Comparison of ENCODE assay signal across 8 mouse cellular contexts in the genomic region with DNA sequence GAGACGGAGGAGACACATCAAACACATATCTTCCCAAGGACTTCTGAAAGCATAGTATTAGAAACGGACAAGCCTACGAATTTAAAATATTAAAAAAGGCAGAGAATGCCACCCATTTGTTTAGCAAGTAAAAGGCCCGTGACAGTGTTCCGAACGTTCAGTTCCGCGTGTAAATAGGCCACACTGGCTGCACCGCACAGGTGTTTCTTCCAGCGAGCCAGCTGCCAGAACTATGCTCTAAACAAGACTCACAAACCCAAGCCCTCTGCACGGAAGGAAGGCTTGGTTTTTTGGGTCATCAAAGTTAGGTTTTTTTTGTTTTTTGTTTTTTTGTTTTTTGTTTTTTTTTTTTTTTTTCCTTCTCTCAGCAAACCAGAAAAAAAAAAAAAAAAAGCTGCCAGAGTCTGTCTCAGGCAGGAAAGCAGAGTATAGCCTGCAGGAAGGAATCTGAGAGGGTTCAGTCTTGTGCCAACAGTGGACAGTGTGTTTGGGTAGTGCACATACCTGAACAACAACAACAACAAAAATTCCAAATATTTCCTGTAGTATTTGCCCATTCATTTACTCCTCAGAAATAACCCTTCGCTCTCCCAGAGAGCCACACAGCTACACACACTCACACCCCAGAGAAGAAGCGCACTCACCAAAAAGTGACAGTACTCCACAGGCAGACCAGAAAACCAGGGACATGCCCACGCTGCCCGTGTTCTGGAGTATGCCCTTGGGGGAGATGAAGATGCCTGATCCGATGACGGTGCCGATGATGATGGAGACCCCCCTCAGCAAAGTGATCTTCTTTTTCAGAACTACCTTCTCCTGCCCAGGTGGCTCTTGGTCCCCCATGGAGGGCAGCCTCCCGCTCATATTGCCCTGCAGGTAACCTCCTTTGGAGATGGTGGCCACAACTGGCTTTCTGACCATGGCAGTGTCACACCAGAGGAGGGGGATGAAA. TPM values are rescaled to one million over a fixed set of nuclear protein-coding genes. Genes with fewer than 3 reads are reported as not detected.
DNase-seq lines count a peak whose midpoint lies in the region; ATAC-seq and TF ChIP-seq lines count a peak whose summit lies in the region.

No protein-coding gene starts in this region.

- TF ChIP-seq POLR2A in cerebellum, adult 2 months (IDR thresholded peaks at IDR 0.05; ENCODE audit: borderline replicate concordance, insufficient read depth, low read length), result no peak
- TF ChIP-seq POLR2A in olfactory bulb, adult 2 months (IDR thresholded peaks at IDR 0.05; ENCODE audit: insufficient read depth, low read depth, low read length), result no peak

- 77% methylated on average over 19 of the region's 19 CpGs for WGBS in cerebellum, adult 2 months
- WGBS in limb, embryonic 11.5 days, result 59% methylated on average over 19 of the region's 19 CpGs
- WGBS in olfactory bulb, adult 2 months, result 68% methylated on average over 19 of the region's 19 CpGs

- H3K9me3 ChIP-seq in limb, embryonic 11.5 days (ENCODE audit: control insufficient read depth, low read length), result no peaks in the 10 kb centered on the region

- H3K36me3 ChIP-seq in limb, embryonic 11.5 days (ENCODE audit: control insufficient read depth, insufficient read depth, low read length), result no peaks in the 10 kb centered on the region

- H3K27ac ChIP-seq in cerebellum, adult 2 months (ENCODE audit: insufficient read depth, low read length), result peak overlapping the region; percentile 69; the same call in 1 of the 2 replicates
- H3K27ac ChIP-seq in limb, embryonic 11.5 days (replicated peaks; ENCODE audit: low read depth, low read length), result 0 out of 2 replicates have a peak overlapping the region, but pooled peaks have one; percentile 52
- peak overlapping the region; percentile 69 for H3K27ac ChIP-seq in olfactory bulb, adult 2 months (ENCODE audit: insufficient read depth, low read depth, low read length)

- no peaks in the 10 kb centered on the region; the same call in 1 of the 2 replicates for H3K27me3 ChIP-seq in cerebellum, adult 2 months (ENCODE audit: control insufficient read depth, insufficient read depth, low read length)
- no peaks in the 10 kb centered on the region for H3K27me3 ChIP-seq in limb, embryonic 11.5 days (ENCODE audit: control insufficient read depth, insufficient read depth, low read length)

- H3K4me2 ChIP-seq in limb, embryonic 11.5 days (ENCODE audit: low read depth, severe bottlenecking), result peak overlapping the region; percentile 43

- no peak for TF ChIP-seq CTCF in cerebellum, adult 2 months (IDR thresholded peaks at IDR 0.05; ENCODE audit: borderline replicate concordance, insufficient read depth, low read depth, low read length)
- TF ChIP-seq CTCF in olfactory bulb, adult 2 months (IDR thresholded peaks at IDR 0.05; ENCODE audit: insufficient read depth, low read depth, low read length), result no peak

- peak overlapping the region; percentile 9 for H3K4me3 ChIP-seq in cerebellum, adult 2 months (replicated peaks; ENCODE audit: insufficient read depth, low read depth, low read length)
- H3K4me3 ChIP-seq in limb, embryonic 11.5 days (ENCODE audit: low read depth, low read length), result no peak overlapping the region
- peak overlapping the region; percentile 25; the same call in 1 of the 2 replicates for H3K4me3 ChIP-seq in olfactory bulb, adult 2 months (ENCODE audit: insufficient read depth, low read depth, low read length)

- DNase-seq in cerebellum, adult 2 months, result peak; percentile 8 to 10
- DNase-seq in cerebellum, adult 9-11 months, result no peak
- DNase-seq in ovary, postnatal 36 days (ENCODE audit: low spot score), result peak; percentile 4
- DNase-seq in ovary, postnatal 10 days (ENCODE audit: low spot score), result no peak
- peak; percentile 43 for DNase-seq in limb, embryonic 11.5 days (ENCODE audit: low spot score)
- DNase-seq in layer of hippocampus, adult 9-10 months (ENCODE audit: low spot score), result no peak
- DNase-seq in cerebellum, adult 11-12 months, result no peak

- no peak for ATAC-seq in limb, embryonic 11.5 days (ENCODE audit: insufficient number of reproducible peaks, low FRiP score, low TSS enrichment, low read depth)

- no peak overlapping the region for H3K9ac ChIP-seq in limb, embryonic 11.5 days (ENCODE audit: low read length)

- H3K4me1 ChIP-seq in cerebellum, adult 2 months (ENCODE audit: control insufficient read depth, insufficient read depth, low read length), result no peaks in the 10 kb centered on the region
- H3K4me1 ChIP-seq in limb, embryonic 11.5 days (ENCODE audit: control insufficient read depth, insufficient read depth, low read length), result peaks cover 6% of the 10 kb centered on the region; the same call in 1 of the 2 replicates
- peaks cover 6% of the 10 kb centered on the region for H3K4me1 ChIP-seq in olfactory bulb, adult 2 months (ENCODE audit: control insufficient read depth, insufficient read depth, low read length)

RNA-seq across cellular contexts. Expression of gene Slc7a11, which starts 0.8 kb away (rescaled TPM):
- 5.7 TPM in 2 replicates for polyA plus RNA-seq in cerebellum, adult 2 months (2012; rRNA removed)
- 4.0 and 4.4 TPM in 2 replicates for polyA plus RNA-seq in limb, embryonic 11.5 days (2014; fragmentation: Nextera tagmentation; extraction: Ambion mirVana)
- polyA plus RNA-seq in olfactory bulb, adult 2 months (2012; ENCODE audit: insufficient read depth, insufficient read length, low replicate concordance, missing spikeins), result not detected in 2 replicates

Comparison
In these comparisons a context has a peak if more than half of its experiments do, and no peak if none do; other contexts are left out.
1. DNase-seq: peak in cerebellum, adult 2 months (2 of 2), ovary, postnatal 36 days (single experiment) and limb, embryonic 11.5 days (single experiment); none in cerebellum, adult 9-11 months (single experiment), ovary, postnatal 10 days (single experiment), layer of hippocampus, adult 9-10 months (single experiment) and cerebellum, adult 11-12 months (single experiment).
2. Peak in every context shown above with its lines, with median percentiles within 50 percentile points of each other: H3K27ac ChIP-seq.